Mouse (Mus musculus): ENCODE data around the gene Erich4. TPM values are rescaled to one million over a fixed set of nuclear protein-coding genes. Genes with fewer than 3 reads are reported as not detected.

Gene Erich4
- polyA plus RNA-seq, 2 experiments = 0.51 to 0.52 TPM

- Histone ChIP-seq H3K4me3 (ENCODE audit: insufficient read depth in 1 of 2, low read depth in 2 of 2, low read length in 2 of 2) (no peak overlapping the region), H3K27ac (no peak overlapping the region), H3K4me1 (replicated peaks; ENCODE audit: control insufficient read depth in 2 of 2, insufficient read depth in 2 of 2, low read length in 1 of 2) (peaks cover 0 to 4% of the 10 kb centered on the region in 2 experiments; a peak in 1 of 4 replicates), H3K4me2 (ENCODE audit: low read depth) (no peak overlapping the region), H3K9me3 (ENCODE audit: control insufficient read depth, low read length) (no peaks in the 10 kb centered on the region), H3K27me3 (ENCODE audit: control insufficient read depth, insufficient read depth, low read length) (no peaks in the 10 kb centered on the region), H3K36me3 (replicated peaks; ENCODE audit: control insufficient read depth, insufficient read depth, low read depth) (no peaks in the 10 kb centered on the region), H3K9ac (replicated peaks) (no peak overlapping the region)
- no peak for DNase-seq (ENCODE audit: low read depth in 3 of 3, low spot score in 3 of 3)
- no peak for TF ChIP-seq CTCF (IDR thresholded peaks at IDR 0.05; ENCODE audit: low read depth)
- no peak for TF ChIP-seq EP300 (IDR thresholded peaks at IDR 0.05; ENCODE audit: low read depth)
- 70% methylated on average over 5 of the region's 5 CpGs for WGBS (ENCODE audit: insufficient replicate concordance)
- ATAC-seq (ENCODE audit: insufficient read depth) = no peak
Measured at GRCm38 (mm10) chr7:25614086-25614485, 1.6 kb downstream of the Erich4 start.

- TF ChIP-seq EP300 (IDR thresholded peaks at IDR 0.05; ENCODE audit: low read depth) = no peak
- 54% methylated on average over 7 of the region's 7 CpGs for WGBS (ENCODE audit: insufficient replicate concordance)
- Histone ChIP-seq H3K4me1 (replicated peaks; ENCODE audit: control insufficient read depth in 2 of 2, insufficient read depth in 2 of 2, low read length in 1 of 2) (peaks cover 0 to 2% of the 10 kb centered on the region in 2 experiments; a peak in 1 of 4 replicates), H3K27ac (no peak overlapping the region), H3K36me3 (replicated peaks; ENCODE audit: control insufficient read depth, insufficient read depth, low read depth) (no peaks in the 10 kb centered on the region), H3K27me3 (ENCODE audit: control insufficient read depth, insufficient read depth, low read length) (no peaks in the 10 kb centered on the region), H3K9me3 (ENCODE audit: control insufficient read depth, low read length) (no peaks in the 10 kb centered on the region), H3K9ac (replicated peaks) (no peak overlapping the region), H3K4me3 (ENCODE audit: insufficient read depth in 1 of 2, low read depth in 2 of 2, low read length in 2 of 2) (no peak overlapping the region), H3K4me2 (ENCODE audit: low read depth) (no peak overlapping the region)
- ATAC-seq (ENCODE audit: insufficient read depth) (no peak), DNase-seq (ENCODE audit: low read depth in 3 of 3, low spot score in 3 of 3) (no peak)
Measured at GRCm38 (mm10) chr7:25611501-25611900, 4.2 kb downstream of the Erich4 start.

DNA sequence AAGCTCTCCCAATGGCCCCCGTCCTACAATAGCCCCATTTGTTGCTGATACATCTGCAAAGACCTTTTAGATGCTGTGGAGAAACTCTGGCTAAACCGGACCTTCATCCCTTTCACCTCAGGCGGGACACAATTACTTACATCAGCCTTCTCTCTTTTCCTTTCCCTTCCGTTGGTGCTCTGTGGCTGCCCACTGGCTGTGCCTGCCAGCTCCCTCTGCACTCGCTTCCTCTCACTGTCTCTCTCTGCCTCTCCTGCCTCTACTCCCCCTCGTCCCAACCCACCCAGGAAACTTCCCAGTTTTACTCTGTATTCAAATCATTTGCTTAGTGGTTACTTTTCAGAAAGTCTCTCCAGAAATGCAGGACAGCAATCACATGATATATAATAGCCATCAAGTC is 5.6 kb downstream of the Erich4 start:
- Histone ChIP-seq H3K36me3 (replicated peaks; ENCODE audit: control insufficient read depth, insufficient read depth, low read depth) (no peaks in the 10 kb centered on the region), H3K27me3 (ENCODE audit: control insufficient read depth, insufficient read depth, low read length) (no peaks in the 10 kb centered on the region), H3K4me2 (ENCODE audit: low read depth) (no peak overlapping the region), H3K9ac (replicated peaks) (no peak overlapping the region), H3K4me3 (ENCODE audit: insufficient read depth in 1 of 2, low read depth in 2 of 2, low read length in 2 of 2) (no peak overlapping the region), H3K9me3 (ENCODE audit: control insufficient read depth, low read length) (no peaks in the 10 kb centered on the region), H3K4me1 (replicated peaks; ENCODE audit: control insufficient read depth in 2 of 2, insufficient read depth in 2 of 2, low read length in 1 of 2) (peaks cover 0 to 2% of the 10 kb centered on the region in 2 experiments; a peak in 1 of 4 replicates), H3K27ac (no peak overlapping the region)
- 20% methylated on average over 6 of the region's 6 CpGs for WGBS (ENCODE audit: insufficient replicate concordance)
- DNase-seq (ENCODE audit: low read depth in 3 of 3, low spot score in 3 of 3) (no peak), ATAC-seq (ENCODE audit: insufficient read depth) (no peak)
- TF ChIP-seq EP300 (IDR thresholded peaks at IDR 0.05; ENCODE audit: low read depth) (no peak), CTCF (IDR thresholded peaks at IDR 0.05; ENCODE audit: low read depth) (no peak)

GRCm38 (mm10) chr7:25607196-25607595 is 8.5 kb downstream of the Erich4 start:
- no peak overlapping the region for H3K27ac ChIP-seq
- no peak for TF ChIP-seq CTCF (IDR thresholded peaks at IDR 0.05; ENCODE audit: low read depth)
- TF ChIP-seq EP300 (IDR thresholded peaks at IDR 0.05; ENCODE audit: low read depth) = no peak
- no peak overlapping the region for H3K4me2 ChIP-seq (ENCODE audit: low read depth)
- no peak for ATAC-seq (ENCODE audit: insufficient read depth)
- no peak overlapping the region for H3K9ac ChIP-seq (replicated peaks)
- WGBS (ENCODE audit: insufficient replicate concordance) = 37% methylated on average over 2 of the region's 2 CpGs
- no peaks in the 10 kb centered on the region for H3K9me3 ChIP-seq (ENCODE audit: control insufficient read depth, low read length)
- no peaks in the 10 kb centered on the region for H3K36me3 ChIP-seq (replicated peaks; ENCODE audit: control insufficient read depth, insufficient read depth, low read depth)
- no peak for DNase-seq (ENCODE audit: low read depth in 3 of 3, low spot score in 3 of 3)
- no peak overlapping the region for H3K4me3 ChIP-seq (ENCODE audit: insufficient read depth in 1 of 2, low read depth in 2 of 2, low read length in 2 of 2)
- peaks cover 0 to 2% of the 10 kb centered on the region in 2 experiments; a peak in 1 of 4 replicates for H3K4me1 ChIP-seq (replicated peaks; ENCODE audit: control insufficient read depth in 2 of 2, insufficient read depth in 2 of 2, low read length in 1 of 2)
- H3K27me3 ChIP-seq (ENCODE audit: control insufficient read depth, insufficient read depth, low read length) = no peaks in the 10 kb centered on the region

DNA sequence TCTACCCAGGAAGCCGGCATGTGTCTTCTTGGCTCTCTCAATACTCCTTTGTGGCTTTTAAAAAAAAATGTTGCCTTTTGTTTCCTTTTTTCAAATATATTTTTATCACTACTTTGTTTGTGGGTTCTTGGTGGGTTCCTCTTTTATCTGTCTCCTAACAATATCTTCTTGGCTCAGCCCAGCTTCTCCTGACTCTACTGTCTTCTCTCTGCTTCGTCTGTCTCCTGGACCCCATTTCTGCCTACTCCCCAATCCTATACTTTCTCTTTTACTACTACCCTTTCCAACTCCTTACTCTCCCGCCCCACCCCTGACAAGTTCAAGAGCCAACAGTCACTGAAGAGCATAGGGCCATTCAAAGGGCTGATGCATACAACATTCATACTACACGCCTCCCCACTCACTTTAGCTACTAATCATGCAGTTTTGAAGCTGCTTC is 9.0 kb downstream of the Erich4 start:
- Histone ChIP-seq H3K4me1 (replicated peaks; ENCODE audit: control insufficient read depth in 2 of 2, insufficient read depth in 2 of 2, low read length in 1 of 2) (peaks cover 0 to 2% of the 10 kb centered on the region in 2 experiments; a peak in 1 of 4 replicates), H3K36me3 (replicated peaks; ENCODE audit: control insufficient read depth, insufficient read depth, low read depth) (no peaks in the 10 kb centered on the region), H3K4me3 (ENCODE audit: insufficient read depth in 1 of 2, low read depth in 2 of 2, low read length in 2 of 2) (no peak overlapping the region), H3K27ac (no peak overlapping the region), H3K27me3 (ENCODE audit: control insufficient read depth, insufficient read depth, low read length) (no peaks in the 10 kb centered on the region), H3K9me3 (ENCODE audit: control insufficient read depth, low read length) (no peaks in the 10 kb centered on the region), H3K4me2 (ENCODE audit: low read depth) (no peak overlapping the region), H3K9ac (replicated peaks) (no peak overlapping the region)
- no peak for DNase-seq (ENCODE audit: low read depth in 3 of 3, low spot score in 3 of 3)
- TF ChIP-seq EP300 (IDR thresholded peaks at IDR 0.05; ENCODE audit: low read depth) (no peak), CTCF (IDR thresholded peaks at IDR 0.05; ENCODE audit: low read depth) (no peak)
- no peak for ATAC-seq (ENCODE audit: insufficient read depth)
- WGBS (ENCODE audit: insufficient replicate concordance) = 13% methylated on average over 4 of the region's 4 CpGs
